Mouse (Mus musculus) lung, adult 2 months (tissue): ENCODE measurements around the gene Nans. TPM values are rescaled to one million over a fixed set of nuclear protein-coding genes. Genes with fewer than 3 reads are reported as not detected.

Experiments
- DNase-seq: peaks from one replicate; pipeline ENCODE4 v3.0.0; 2022
- H3K4me1 ChIP-seq: fragments of 200-500 bp; 2 replicates; pipeline ENCODE4 v1.6.1; 2011; ENCODE audit warnings: low read length; ENCODE audit not compliant: control insufficient read depth, insufficient read depth
- H3K4me3 ChIP-seq: fragments of 200-500 bp; replicated peaks from 2 replicates; pipeline ENCODE3; 2011; ENCODE audit warnings: low read depth, mild to moderate bottlenecking, control low read depth, low read length; ENCODE audit errors: extremely low read depth
- CTCF ChIP-seq: fragments of 200-500 bp; IDR thresholded peaks from 2 replicates; pipeline ENCODE4 v1.5.1; 2011; ENCODE audit warnings: mild to moderate bottlenecking, low read length, control low read depth; ENCODE audit not compliant: insufficient read depth
- POLR2A ChIP-seq: fragments of 200-500 bp; IDR thresholded peaks from 2 replicates; pipeline ENCODE4 v1.6.1; 2011; ENCODE audit warnings: low read depth, mild to moderate bottlenecking, control low read depth, low read length, borderline replicate concordance; ENCODE audit errors: extremely low read depth
- WGBS: fragments of 180-500 bp; shearing (Covaris S2); methylation state at CpG from one replicate; pipeline ENCODE4 v1.1.7; 2018; 5-methylcytosine and 5-hydroxymethylcytosine counted together
- polyA plus RNA-seq: library from polyadenylated mRNA; depleted of rRNA; stranded (reverse); fragments of >200 nt; gene quantifications from 2 replicates; pipeline ENCODE4 v1.2.3, GENCODE M21; 2012; rRNA removed

The Nans gene
- polyA plus RNA-seq, 1 experiment: 21.6 TPM

GRCm38 (mm10) chr4:46543366-46544050 is 54.5 kb downstream of the Nans start:
- WGBS: 88% methylated on average over 13 of the region's 13 CpGs
- TF ChIP-seq CTCF: no peak
- TF ChIP-seq POLR2A: no peak

DNA sequence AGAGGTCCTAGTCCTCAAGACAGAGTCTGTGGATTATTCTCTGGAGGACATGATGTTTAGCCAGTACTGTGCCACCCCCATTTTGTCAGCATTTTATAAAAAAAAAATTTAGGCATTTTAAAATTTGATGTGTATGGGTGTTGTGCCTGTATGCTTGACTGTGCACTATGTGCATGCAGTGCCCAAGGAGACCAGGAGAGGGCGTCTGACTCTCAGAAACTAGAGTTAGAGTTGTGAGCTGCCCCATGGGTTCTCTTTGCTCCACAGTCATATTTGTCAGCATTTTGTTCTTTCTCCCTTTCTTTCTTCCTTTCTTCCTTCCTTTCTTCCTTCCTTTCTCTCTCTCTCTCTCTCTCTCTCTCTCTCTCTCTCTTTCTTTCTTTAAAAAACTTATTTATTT is 55.3 kb downstream of the Nans start:
- 21% methylated on average over 1 of the region's 1 CpGs for WGBS
- no peak for DNase-seq
- TF ChIP-seq CTCF: peak; percentile 51
- TF ChIP-seq POLR2A: no peak
- Histone ChIP-seq H3K4me3 (no peak overlapping the region), H3K4me1 (no peaks in the 10 kb centered on the region)

More at GRCm38 (mm10) chr4:46543366-46544050, 54.5 kb downstream of the Nans start:
- Histone ChIP-seq H3K4me1 (no peaks in the 10 kb centered on the region), H3K4me3 (no peak overlapping the region)
- DNase-seq: no peak

- peak; percentile 40 for DNase-seq
- H3K4me1 ChIP-seq: no peaks in the 10 kb centered on the region
- TF ChIP-seq POLR2A (no peak), CTCF (peak; percentile 8; the same call in 1 of the 2 replicates)
- no peak overlapping the region for H3K4me3 ChIP-seq
- WGBS: 27% methylated on average over 9 of the region's 9 CpGs
These were observed 56.5 kb downstream of the Nans start for GRCm38 (mm10) chr4:46545498-46545897.

GRCm38 (mm10) chr4:46546709-46547108 is 57.7 kb downstream of the Nans start:
- 42% methylated on average over 6 of the region's 6 CpGs for WGBS
- no peak for TF ChIP-seq CTCF
- no peak for TF ChIP-seq POLR2A
- H3K4me1 ChIP-seq: no peaks in the 10 kb centered on the region
- H3K4me3 ChIP-seq: no peak overlapping the region
- no peak for DNase-seq

DNA sequence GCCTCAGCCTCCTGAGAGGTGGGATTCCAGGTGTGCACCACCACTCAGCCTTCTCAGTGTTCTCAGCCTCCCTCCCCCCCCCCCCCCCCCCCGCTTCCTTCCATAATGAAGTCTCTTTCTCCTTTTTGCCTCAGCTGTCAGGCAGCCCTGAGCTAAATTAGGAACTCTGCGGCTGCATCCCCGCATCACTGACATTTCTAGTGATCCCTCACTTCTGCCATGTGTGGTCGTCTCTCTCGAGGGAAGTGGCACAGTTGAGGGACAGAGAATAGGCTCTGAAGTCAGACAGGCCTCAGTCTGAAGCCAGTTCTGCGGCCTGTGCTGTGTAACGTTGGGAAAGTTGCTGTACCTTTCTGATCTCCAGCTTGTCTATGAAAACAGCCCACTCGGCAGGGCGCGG is 60.9 kb downstream of the Nans start:
- no peak for TF ChIP-seq POLR2A
- no peak for TF ChIP-seq CTCF
- WGBS: 77% methylated on average over 10 of the region's 10 CpGs
- DNase-seq: no peak
- Histone ChIP-seq H3K4me1 (peaks cover 5% of the 10 kb centered on the region), H3K4me3 (no peak overlapping the region)

- WGBS: 60% methylated on average over 8 of the region's 8 CpGs
These were observed 61.4 kb downstream of the Nans start for GRCm38 (mm10) chr4:46550406-46550805.

More at GRCm38 (mm10) chr4:46550406-46550805, 61.4 kb downstream of the Nans start:
- TF ChIP-seq CTCF: no peak
- TF ChIP-seq POLR2A: no peak
- Histone ChIP-seq H3K4me1 (peaks cover 5% of the 10 kb centered on the region), H3K4me3 (no peak overlapping the region)
- no peak for DNase-seq

Other genes starting within 250 kb of the Nans start
- gene Foxe1, start 145.6 kb upstream of the Nans start, polyA plus RNA-seq: 1.6 TPM in 1 of 2 replicates, not detected in the other
- 4.3 and 5.5 TPM in 2 replicates for gene Trmo, start 99.8 kb upstream of the Nans start, polyA plus RNA-seq
- not detected in 2 replicates for gene Hemgn, start 75.7 kb upstream of the Nans start, polyA plus RNA-seq
- 14.4 and 19.2 TPM in 2 replicates for gene Anp32b, start 38.3 kb upstream of the Nans start, polyA plus RNA-seq
- gene Trim14, start 46.9 kb downstream of the Nans start, polyA plus RNA-seq: 14.6 and 24.7 TPM in 2 replicates
- 9.1 and 17.2 TPM in 2 replicates for gene Coro2a, start 113.0 kb downstream of the Nans start, polyA plus RNA-seq
- 10.2 and 10.5 TPM in 2 replicates for gene Tbc1d2, start 161.0 kb downstream of the Nans start, polyA plus RNA-seq